Mouse (Mus musculus) heart, postnatal 36 days (tissue): ENCODE measurements at regions not wholly inside any gene's neighbourhood (a gene's known extent, or its start where the extent isn't known, plus 50 kb on each side); places are given as distances from the start of the nearest gene placed in this dataset.

Experiments
- DNase-seq, 2 experiments: peaks; one replicate each; pipeline ENCODE4 v3.0.0; 2021 to 2022
- intact Hi-C: fragments of 180-260 bp; cut with DNase I; formaldehyde crosslinking; loops from one replicate; pipeline ENCODE4 v1.15.1; 2025

- intact Hi-C loops = loop anchor here (10.0 kb wide), 1 partner anchor 136 kb away; no protein-coding TSS in a partner anchor
- DNase-seq = no peak
These were observed 84.7 kb downstream of the Trim52 start for GRCm38 (mm10) chr14:106190721-106191120.

- intact Hi-C loops = loop anchor here (10.0 kb wide), 1 partner anchor 139 kb away; no protein-coding TSS in a partner anchor
- DNase-seq = no peak
These were observed 87.6 kb downstream of the Trim52 start for GRCm38 (mm10) chr14:106193583-106193982.

- no peak for DNase-seq
- intact Hi-C loops = loop anchor here (10.0 kb wide), 1 partner anchor 139 kb away; no protein-coding TSS in a partner anchor
These were observed 88.1 kb downstream of the Trim52 start for GRCm38 (mm10) chr14:106194104-106194503.

GRCm38 (mm10) chr14:106197826-106198225 is 91.8 kb downstream of the Trim52 start:
- intact Hi-C loops = loop anchor here (10.0 kb wide), 1 partner anchor 143 kb away; no protein-coding TSS in a partner anchor
- no peak for DNase-seq

- no peak for DNase-seq
- intact Hi-C loops = loop anchor here (10.0 kb wide), 1 partner anchor 144 kb away; no protein-coding TSS in a partner anchor
These were observed 93.1 kb downstream of the Trim52 start for GRCm38 (mm10) chr14:106199109-106199508.

- intact Hi-C loops = loop anchor here (10.0 kb wide), 1 partner anchor 145 kb away; no protein-coding TSS in a partner anchor
- DNase-seq = peak in 1 of 2 experiments; percentile 13
These were observed 93.7 kb downstream of the Trim52 start for GRCm38 (mm10) chr14:106199536-106200319.

GRCm38 (mm10) chr14:106211062-106211461 is 105.1 kb downstream of the Trim52 start:
- no peak for DNase-seq

GRCm38 (mm10) chr14:106217681-106218080 is 111.7 kb downstream of the Trim52 start:
- DNase-seq = no peak
- intact Hi-C loops = loop anchor here (5.0 to 10.0 kb wide), 2 partner anchors 210 to 473 kb away; no protein-coding TSS in a partner anchor

More at GRCm38 (mm10) chr14:106211062-106211461, 105.1 kb downstream of the Trim52 start:
- intact Hi-C loops = loop anchor here (5.0 to 10.0 kb wide), 3 partner anchors 106 to 466 kb away; partner anchors contain the start of gene Spry2

GRCm38 (mm10) chr14:106219293-106219797 is 113.3 kb downstream of the Trim52 start:
- intact Hi-C loops = loop anchor here (5.0 to 10.0 kb wide), 2 partner anchors 208 to 475 kb away; no protein-coding TSS in a partner anchor
- no peak for DNase-seq

GRCm38 (mm10) chr14:106225401-106225800 is 119.4 kb downstream of the Trim52 start:
- intact Hi-C loops = no loop called here
- no peak for DNase-seq

- DNase-seq = no peak
- intact Hi-C loops = no loop called here
These were observed 135.9 kb downstream of the Trim52 start for GRCm38 (mm10) chr14:106241721-106242405.

GRCm38 (mm10) chr14:106259396-106260108 is 153.6 kb downstream of the Trim52 start:
- no peak for DNase-seq
- intact Hi-C loops = no loop called here

GRCm38 (mm10) chr14:106265290-106265689 is 159.3 kb downstream of the Trim52 start:
- intact Hi-C loops = no loop called here

GRCm38 (mm10) chr14:106267679-106268561 is 161.9 kb downstream of the Trim52 start:
- no peak for DNase-seq
- intact Hi-C loops = no loop called here

More at GRCm38 (mm10) chr14:106265290-106265689, 159.3 kb downstream of the Trim52 start:
- DNase-seq = no peak

GRCm38 (mm10) chr14:106269680-106270079 is 163.7 kb downstream of the Trim52 start:
- intact Hi-C loops = no loop called here
- DNase-seq = no peak

- no peak for DNase-seq
- intact Hi-C loops = no loop called here
These were observed 207.6 kb downstream of the Trim52 start for GRCm38 (mm10) chr14:106313558-106313957.

- DNase-seq = no peak
These were observed 208.1 kb downstream of the Trim52 start for GRCm38 (mm10) chr14:106314079-106314551.

GRCm38 (mm10) chr14:106318767-106319166 is 212.8 kb downstream of the Trim52 start:
- intact Hi-C loops = loop anchor here (5.0 kb wide), 1 partner anchor 106 kb away; no protein-coding TSS in a partner anchor
- no peak for DNase-seq

More at GRCm38 (mm10) chr14:106314079-106314551, 208.1 kb downstream of the Trim52 start:
- intact Hi-C loops = no loop called here
